Mouse (Mus musculus): ENCODE results near the gene Nek6. TPM values are rescaled to one million over a fixed set of nuclear protein-coding genes. Genes with fewer than 3 reads are reported as not detected.

The Nek6 gene
- polyA plus RNA-seq, 1 experiment from 2014 or later: 35.1 TPM

DNA sequence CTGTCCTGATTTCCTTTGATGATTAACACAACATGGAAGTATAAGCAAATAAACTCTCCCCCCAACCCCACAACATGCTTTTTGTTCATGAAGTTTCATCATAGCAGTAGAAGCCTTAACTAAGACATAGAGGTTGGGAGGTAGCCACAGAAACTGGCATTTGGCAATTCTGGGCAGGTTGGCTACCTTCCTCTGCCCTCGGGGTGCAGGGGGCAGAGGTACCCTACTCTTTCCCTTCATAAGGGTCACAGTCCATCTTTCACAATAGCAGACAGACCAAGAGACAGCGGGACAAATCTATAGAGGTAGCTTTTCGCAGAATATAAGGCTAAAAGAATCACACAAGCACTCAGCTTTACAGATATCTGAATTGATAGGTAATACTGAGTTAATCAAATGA, 8.7 kb upstream of the Nek6 start:
- TF ChIP-seq CTCF (IDR thresholded peaks at IDR 0.05; ENCODE audit: low read depth): no peak
- no peaks in the 10 kb centered on the region for H3K36me3 ChIP-seq (ENCODE audit: insufficient read depth, low read length)
- no peak overlapping the region for H3K9ac ChIP-seq (ENCODE audit: low read depth, low read length)
- H3K4me3 ChIP-seq (replicated peaks; ENCODE audit: low read depth, low read length): no peak overlapping the region
- ATAC-seq (replicated peaks; ENCODE audit: low FRiP score, low read depth) (no peak), DNase-seq (ENCODE audit: low spot score) (no peak)
- H3K4me1 ChIP-seq (replicated peaks; ENCODE audit: insufficient read depth, low read length): no peaks in the 10 kb centered on the region
- H3K27ac ChIP-seq: no peak overlapping the region
- H3K9me3 ChIP-seq (replicated peaks; ENCODE audit: low read length): no peaks in the 10 kb centered on the region
- no peaks in the 10 kb centered on the region for H3K27me3 ChIP-seq (ENCODE audit: insufficient read depth, low read length)
- H3K4me2 ChIP-seq (ENCODE audit: low read length): no peak overlapping the region
- WGBS: 90% methylated on average over 3 of the region's 3 CpGs

DNA sequence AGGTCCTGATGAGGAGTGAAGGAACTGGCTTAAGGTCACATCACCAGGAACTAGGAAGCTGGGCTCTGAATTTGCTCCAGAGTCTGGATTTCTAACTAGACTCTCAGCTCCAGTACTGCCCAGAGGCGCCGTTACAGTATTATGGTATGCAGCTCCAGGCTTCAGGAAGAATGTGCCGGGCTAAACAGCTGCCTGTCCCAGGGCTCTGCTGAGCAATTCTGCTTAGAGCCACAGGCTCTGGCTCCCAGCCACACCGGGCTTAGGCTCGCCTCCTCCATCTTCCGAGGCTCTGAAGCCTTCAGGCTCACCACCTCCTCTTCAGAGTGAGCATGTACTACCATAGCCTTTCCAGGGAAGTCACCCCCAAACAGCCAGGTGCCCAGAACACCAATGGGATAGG, 7.1 kb upstream of the Nek6 start:
- Histone ChIP-seq H3K27ac (no peak overlapping the region), H3K4me2 (ENCODE audit: low read length) (no peak overlapping the region), H3K9me3 (replicated peaks; ENCODE audit: low read length) (no peaks in the 10 kb centered on the region), H3K9ac (ENCODE audit: low read depth, low read length) (no peak overlapping the region), H3K4me3 (replicated peaks; ENCODE audit: low read depth, low read length) (no peak overlapping the region), H3K27me3 (ENCODE audit: insufficient read depth, low read length) (no peaks in the 10 kb centered on the region), H3K36me3 (ENCODE audit: insufficient read depth, low read length) (no peaks in the 10 kb centered on the region), H3K4me1 (replicated peaks; ENCODE audit: insufficient read depth, low read length) (no peaks in the 10 kb centered on the region)
- 58% methylated on average over 6 of the region's 6 CpGs for WGBS
- DNase-seq (ENCODE audit: low spot score) (peak; percentile 47), ATAC-seq (replicated peaks; ENCODE audit: low FRiP score, low read depth) (no peak)
- TF ChIP-seq CTCF (IDR thresholded peaks at IDR 0.05; ENCODE audit: low read depth): no peak

DNA sequence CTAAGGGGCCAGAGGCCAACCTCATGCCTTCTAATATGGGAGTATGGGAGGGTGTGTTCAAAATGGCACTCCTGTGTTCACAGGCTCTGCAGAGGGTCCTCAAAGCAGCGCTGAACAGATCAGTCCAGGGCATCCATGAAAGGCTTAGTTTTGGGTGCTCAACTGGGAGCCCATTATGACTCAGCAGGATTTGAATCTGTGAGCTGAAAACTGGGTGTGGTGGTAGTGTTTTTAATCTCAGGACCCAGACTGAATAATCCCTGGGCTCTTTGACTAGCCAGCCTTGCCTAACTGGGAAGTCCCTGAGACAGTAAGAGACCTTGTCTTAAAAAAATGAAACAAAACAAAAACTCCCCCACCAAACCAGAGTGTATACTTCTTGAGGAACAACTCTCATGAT, 4.3 kb upstream of the Nek6 start:
- Histone ChIP-seq H3K36me3 (ENCODE audit: insufficient read depth, low read length) (no peaks in the 10 kb centered on the region), H3K27ac (no peak overlapping the region), H3K4me1 (replicated peaks; ENCODE audit: insufficient read depth, low read length) (peaks cover under 1% of the 10 kb centered on the region; the same call in 1 of the 2 replicates), H3K27me3 (ENCODE audit: insufficient read depth, low read length) (no peaks in the 10 kb centered on the region), H3K4me2 (ENCODE audit: low read length) (no peak overlapping the region), H3K9me3 (replicated peaks; ENCODE audit: low read length) (no peaks in the 10 kb centered on the region), H3K4me3 (replicated peaks; ENCODE audit: low read depth, low read length) (no peak overlapping the region), H3K9ac (ENCODE audit: low read depth, low read length) (no peak overlapping the region)
- DNase-seq (ENCODE audit: low spot score) (no peak), ATAC-seq (replicated peaks; ENCODE audit: low FRiP score, low read depth) (no peak)
- no peak for TF ChIP-seq CTCF (IDR thresholded peaks at IDR 0.05; ENCODE audit: low read depth)
- 100% methylated on average over 1 of the region's 1 CpGs for WGBS

DNA sequence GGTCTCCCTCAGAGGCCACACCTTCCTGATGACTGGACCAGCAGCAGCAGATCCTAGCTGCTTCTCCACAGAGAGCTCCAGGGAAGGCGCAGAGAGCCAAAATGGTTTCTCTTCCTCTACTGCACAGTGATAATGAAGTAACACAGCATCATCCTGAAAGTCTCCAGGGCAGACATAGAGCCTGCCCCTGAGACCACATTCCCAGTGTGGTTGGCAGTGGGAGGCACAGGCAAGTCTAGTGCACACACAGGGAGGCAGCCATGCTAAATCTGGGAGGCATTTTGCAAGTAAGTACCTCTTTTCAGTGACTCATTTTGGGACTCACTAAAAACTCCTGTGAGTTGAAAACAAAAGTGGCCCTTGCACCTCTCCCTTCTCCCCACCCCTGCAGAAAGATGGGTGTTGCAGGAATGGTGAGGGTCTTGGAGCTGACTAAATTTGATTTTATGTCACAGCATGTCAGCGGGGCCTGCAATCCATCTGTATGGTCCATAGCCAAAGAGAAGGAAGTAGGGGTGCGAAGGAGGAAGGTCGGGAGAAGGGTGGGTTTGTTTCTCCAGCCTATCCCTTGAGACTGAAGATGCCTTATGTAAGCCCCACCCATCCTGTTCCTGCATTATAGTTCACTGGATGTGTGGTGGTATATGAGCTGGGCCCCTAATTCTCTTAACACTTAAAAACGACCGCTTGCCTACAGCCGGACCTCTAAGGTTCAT, 2.3 kb upstream of the Nek6 start:
- Histone ChIP-seq H3K9ac (ENCODE audit: low read depth, low read length) (no peak overlapping the region), H3K4me3 (replicated peaks; ENCODE audit: low read depth, low read length) (no peak overlapping the region), H3K4me2 (ENCODE audit: low read length) (no peak overlapping the region), H3K36me3 (ENCODE audit: insufficient read depth, low read length) (no peaks in the 10 kb centered on the region), H3K27me3 (ENCODE audit: insufficient read depth, low read length) (no peaks in the 10 kb centered on the region), H3K4me1 (replicated peaks; ENCODE audit: insufficient read depth, low read length) (peaks cover 12% of the 10 kb centered on the region), H3K27ac (no peak overlapping the region), H3K9me3 (replicated peaks; ENCODE audit: low read length) (no peaks in the 10 kb centered on the region)
- 74% methylated on average over 7 of the region's 7 CpGs for WGBS
- ATAC-seq (replicated peaks; ENCODE audit: low FRiP score, low read depth) (no peak), DNase-seq (ENCODE audit: low spot score) (no peak)
- no peak for TF ChIP-seq CTCF (IDR thresholded peaks at IDR 0.05; ENCODE audit: low read depth)

DNA sequence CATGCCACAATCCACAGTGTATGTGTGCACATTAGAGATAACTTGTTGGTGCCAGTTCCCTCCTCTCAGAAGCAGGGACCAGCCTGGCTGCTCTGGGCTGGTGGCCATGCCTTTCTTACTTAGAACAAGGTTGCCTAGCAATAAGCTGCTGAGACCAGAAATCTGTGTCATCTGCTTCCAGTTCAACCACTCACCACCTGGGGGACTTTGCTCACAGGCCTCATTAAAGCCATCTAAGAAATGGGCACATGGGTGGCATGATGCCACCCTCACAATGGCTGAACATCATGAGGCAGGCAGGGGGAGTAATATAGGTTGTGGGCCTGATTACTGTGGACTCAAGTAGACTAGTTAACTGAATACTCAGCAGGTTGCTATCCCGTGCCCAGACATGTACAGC, 1.3 kb upstream of the Nek6 start:
- Histone ChIP-seq H3K4me2 (ENCODE audit: low read length) (no peak overlapping the region), H3K9me3 (replicated peaks; ENCODE audit: low read length) (no peaks in the 10 kb centered on the region)
- 91% methylated on average over 1 of the region's 1 CpGs for WGBS

DNA sequence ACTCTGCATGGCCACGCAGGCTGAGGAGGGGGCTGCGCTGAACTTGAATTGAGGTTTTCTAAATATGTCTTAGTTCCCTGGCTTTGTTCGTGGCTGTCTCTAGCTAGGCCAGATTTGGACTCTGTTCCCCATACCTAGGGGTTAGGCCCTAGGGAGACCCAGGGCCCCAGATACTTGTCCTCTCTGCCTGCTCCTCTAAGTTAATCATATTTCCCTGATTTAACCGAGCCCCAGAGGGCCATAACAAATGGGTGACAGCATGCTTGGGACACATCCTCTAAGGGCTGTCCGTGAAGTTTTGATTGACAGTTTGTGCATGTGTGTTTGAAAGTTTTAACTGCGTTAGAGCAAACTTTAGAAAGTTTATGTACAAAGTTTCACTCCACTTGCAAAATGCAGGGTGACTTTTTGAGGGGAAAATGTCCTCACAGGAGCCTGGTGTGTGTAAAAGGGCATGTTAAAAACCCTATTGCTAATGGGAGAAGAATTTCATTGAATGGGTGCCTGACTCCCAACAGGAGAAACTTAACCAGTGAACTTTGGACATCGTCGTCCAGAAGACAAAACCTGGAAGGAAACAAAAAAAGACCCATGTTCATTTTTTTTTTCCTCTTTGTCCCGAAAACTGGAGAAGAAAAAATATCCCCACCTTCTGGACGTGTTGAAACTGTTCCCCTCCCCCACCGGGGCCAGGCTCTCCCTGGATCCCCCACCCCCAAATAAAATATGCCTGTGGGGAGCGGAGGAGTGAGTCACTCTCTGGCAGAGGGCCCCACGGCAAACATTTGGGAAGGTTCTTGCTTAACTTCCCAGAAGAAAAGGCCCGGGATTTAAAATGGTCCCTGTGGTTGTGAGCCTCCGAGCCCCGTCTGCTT, 1.1 kb downstream of the Nek6 start:
- Histone ChIP-seq H3K27me3 (ENCODE audit: insufficient read depth, low read length) (no peaks in the 10 kb centered on the region), H3K4me1 (replicated peaks; ENCODE audit: insufficient read depth, low read length) (peaks cover 27% of the 10 kb centered on the region), H3K9ac (ENCODE audit: low read depth, low read length) (peak overlapping the region; percentile 84), H3K27ac (peak overlapping the region; percentile 77), H3K36me3 (ENCODE audit: insufficient read depth, low read length) (no peaks in the 10 kb centered on the region), H3K9me3 (replicated peaks; ENCODE audit: low read length) (no peaks in the 10 kb centered on the region), H3K4me2 (ENCODE audit: low read length) (peak overlapping the region; percentile 87), H3K4me3 (replicated peaks; ENCODE audit: low read depth, low read length) (peak overlapping the region; percentile 92)
- ATAC-seq (replicated peaks; ENCODE audit: low FRiP score, low read depth): no peak
- 9% methylated on average over 16 of the region's 16 CpGs for WGBS
- peak; percentile 78 for DNase-seq (ENCODE audit: low spot score)
- no peak for TF ChIP-seq CTCF (IDR thresholded peaks at IDR 0.05; ENCODE audit: low read depth)

More for the DNA sequence above, 1.3 kb upstream of the Nek6 start:
- no peak for DNase-seq (ENCODE audit: low spot score)
- no peak overlapping the region for H3K4me3 ChIP-seq (replicated peaks; ENCODE audit: low read depth, low read length)
- H3K4me1 ChIP-seq (replicated peaks; ENCODE audit: insufficient read depth, low read length): peaks cover 15% of the 10 kb centered on the region
- H3K27ac ChIP-seq: no peak overlapping the region
- ATAC-seq (replicated peaks; ENCODE audit: low FRiP score, low read depth): no peak
- no peaks in the 10 kb centered on the region for H3K27me3 ChIP-seq (ENCODE audit: insufficient read depth, low read length)
- H3K36me3 ChIP-seq (ENCODE audit: insufficient read depth, low read length): no peaks in the 10 kb centered on the region
- H3K9ac ChIP-seq (ENCODE audit: low read depth, low read length): no peak overlapping the region
- peak; percentile 23; the same call in 1 of the 2 replicates for TF ChIP-seq CTCF (IDR thresholded peaks at IDR 0.05; ENCODE audit: low read depth)

Measured in kidney, postnatal 0 days (tissue).